Mouse (Mus musculus) thymus, postnatal 0 days (tissue): ENCODE measurements around the gene Acot12. TPM values are rescaled to one million over a fixed set of nuclear protein-coding genes. Genes with fewer than 3 reads are reported as not detected.

ENCODE experiments used
- DNase-seq: peaks from one replicate; pipeline ENCODE4 v3.0.0-alpha.2; 2015; ENCODE audit warnings: low spot score
- microRNA-seq: library from miRNA; unstranded; fragments of <30 nt; microRNA quantifications from one replicate; pipeline ENCODE4, GENCODE M21; 2016; ENCODE audit warnings: borderline number of aligned reads
- polyA plus RNA-seq: library from polyadenylated mRNA; unstranded; fragments of >200 nt; fragmentation: Nextera tagmentation; extraction: Ambion mirVana; gene quantifications from 2 replicates; pipeline ENCODE4 v1.2.1, GENCODE M21; 2015

Gene Acot12
- polyA plus RNA-seq, 1 experiment from 2014 or later, result 0.08 TPM

GRCm38 (mm10) chr13:91824845-91825550 lies 83.7 kb downstream of the Acot12 start:
- DNase-seq, result no peak

GRCm38 (mm10) chr13:91826066-91826465 lies 84.8 kb downstream of the Acot12 start:
- DNase-seq, result no peak

- no peak for DNase-seq
Measured at GRCm38 (mm10) chr13:91827876-91828275, 86.6 kb downstream of the Acot12 start.

Small RNAs within 50 kb of the gene (microRNA-seq; reads per million reads assigned to microRNA genes)
- not detected for gene Gm27656

Other genes with a start within 250 kb of the Acot12 start
- 23.5 and 35.6 TPM in 2 replicates for gene Zcchc9, start 66.2 kb downstream of the Acot12 start, polyA plus RNA-seq
- gene Ckmt2, start 135.4 kb downstream of the Acot12 start, polyA plus RNA-seq, result not detected in 2 replicates